Mouse (Mus musculus): ENCODE results near the gene Xrcc3. TPM values are rescaled to one million over a fixed set of nuclear protein-coding genes. Genes with fewer than 3 reads are reported as not detected.

The Xrcc3 gene
- polyA plus RNA-seq, 1 experiment, result 18.7 TPM

DNA sequence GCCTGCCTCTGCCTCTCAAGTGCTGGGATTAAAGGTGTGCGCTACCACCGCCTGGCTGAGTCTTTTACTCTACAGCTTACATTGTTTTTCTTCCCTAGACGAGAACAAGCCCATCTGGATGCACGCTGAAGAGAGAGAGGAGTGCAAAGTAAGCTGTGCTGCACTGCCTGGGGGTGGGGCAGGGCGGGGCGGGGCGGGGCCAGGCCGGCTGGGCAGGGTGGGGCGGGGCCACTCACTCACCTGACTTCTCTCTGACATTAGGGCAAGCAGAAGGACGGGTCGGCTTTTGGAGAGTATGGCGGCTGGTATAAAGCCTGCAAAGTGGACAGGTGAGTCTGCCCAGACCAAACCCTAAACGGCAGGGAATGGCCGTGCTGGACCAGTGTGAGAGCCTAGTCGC is 28.5 kb downstream of the Xrcc3 start:
- no peak for DNase-seq (ENCODE audit: extremely low spot score in 1 of 2, low spot score in 1 of 2)

DNA sequence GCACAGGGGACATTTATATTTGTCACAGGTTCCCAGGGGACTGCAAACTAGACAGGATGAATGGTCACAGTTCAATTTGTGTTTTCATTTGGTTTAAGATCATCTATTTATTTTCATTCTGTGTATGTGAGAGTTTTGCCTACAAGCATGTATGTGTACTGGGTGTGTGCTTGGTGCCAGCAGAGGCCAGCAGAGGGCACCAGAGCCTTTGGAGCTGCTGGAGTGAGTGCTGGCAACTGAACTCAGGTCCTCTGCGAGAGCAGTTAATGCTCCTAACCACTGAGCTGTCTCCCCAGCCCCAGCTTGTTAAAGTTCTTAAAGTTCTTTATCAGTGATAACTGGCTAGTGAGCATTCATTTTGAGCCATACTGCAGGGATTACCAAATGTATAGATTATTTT is 34.1 kb downstream of the Xrcc3 start:
- DNase-seq (ENCODE audit: extremely low spot score in 1 of 2, low spot score in 1 of 2), result no peak

DNA sequence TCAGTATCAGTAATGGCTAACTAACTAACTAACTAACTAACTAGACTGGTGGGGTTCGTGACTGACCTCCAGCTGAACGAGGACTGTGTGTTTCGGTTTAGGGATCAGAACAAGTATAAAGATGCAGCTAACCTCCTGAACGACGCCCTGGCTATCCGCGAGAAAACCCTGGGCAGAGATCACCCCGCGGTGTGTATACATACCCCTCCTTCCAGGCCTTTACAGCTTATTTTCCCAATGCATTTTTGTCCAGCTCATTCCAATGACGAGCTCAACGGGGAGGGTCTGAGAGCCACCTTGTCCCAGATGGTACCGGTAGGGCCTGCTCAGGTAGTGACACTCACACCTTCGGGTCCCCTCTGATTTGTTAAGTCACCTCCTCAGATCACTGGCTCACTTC is 35.8 kb downstream of the Xrcc3 start:
- DNase-seq (ENCODE audit: extremely low spot score in 1 of 2, low spot score in 1 of 2), result no peak

- DNase-seq (ENCODE audit: extremely low spot score in 1 of 2, low spot score in 1 of 2), result no peak
Measured at GRCm38 (mm10) chr12:111774845-111775244, 38.8 kb downstream of the Xrcc3 start.

DNA sequence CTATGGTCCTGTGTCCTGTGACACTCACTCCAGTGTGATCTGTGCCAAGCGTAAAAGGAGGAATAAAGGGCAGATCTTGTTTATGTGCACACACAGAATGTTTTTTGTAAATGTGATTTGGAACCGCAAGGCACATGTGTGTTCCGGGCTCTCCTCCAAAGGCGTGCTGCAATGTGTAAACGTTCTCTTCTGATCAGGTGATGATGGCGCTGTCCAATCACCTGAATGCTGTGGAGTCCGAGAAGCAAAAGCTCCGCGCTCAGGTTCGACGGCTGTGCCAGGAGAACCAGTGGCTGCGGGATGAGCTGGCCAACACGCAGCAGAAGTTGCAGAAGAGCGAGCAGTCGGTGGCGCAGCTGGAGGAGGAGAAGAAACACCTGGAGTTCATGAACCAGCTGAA is 39.5 kb downstream of the Xrcc3 start:
- no peak for DNase-seq (ENCODE audit: extremely low spot score in 1 of 2, low spot score in 1 of 2)

DNA sequence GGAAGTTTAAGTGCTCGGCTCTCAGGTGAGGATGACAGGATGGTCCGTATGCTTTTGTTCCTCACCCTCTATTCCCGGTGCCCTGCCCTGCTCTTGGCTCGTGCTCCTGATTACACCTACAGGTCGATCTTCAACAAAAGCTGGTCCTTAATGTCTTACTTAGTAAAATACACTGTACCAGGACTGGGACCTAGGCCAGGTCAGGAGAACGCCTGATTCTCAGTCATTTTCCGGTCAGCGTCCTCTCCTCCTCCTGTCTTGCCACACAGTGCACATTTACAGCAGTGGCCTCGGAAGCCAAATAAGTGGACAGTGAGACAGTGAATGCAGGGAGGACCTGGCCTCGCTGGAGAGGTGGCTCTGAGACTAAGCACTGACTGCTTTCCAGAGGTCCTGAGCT is 43.0 kb downstream of the Xrcc3 start:
- no peak for DNase-seq (ENCODE audit: extremely low spot score in 1 of 2, low spot score in 1 of 2)

DNA sequence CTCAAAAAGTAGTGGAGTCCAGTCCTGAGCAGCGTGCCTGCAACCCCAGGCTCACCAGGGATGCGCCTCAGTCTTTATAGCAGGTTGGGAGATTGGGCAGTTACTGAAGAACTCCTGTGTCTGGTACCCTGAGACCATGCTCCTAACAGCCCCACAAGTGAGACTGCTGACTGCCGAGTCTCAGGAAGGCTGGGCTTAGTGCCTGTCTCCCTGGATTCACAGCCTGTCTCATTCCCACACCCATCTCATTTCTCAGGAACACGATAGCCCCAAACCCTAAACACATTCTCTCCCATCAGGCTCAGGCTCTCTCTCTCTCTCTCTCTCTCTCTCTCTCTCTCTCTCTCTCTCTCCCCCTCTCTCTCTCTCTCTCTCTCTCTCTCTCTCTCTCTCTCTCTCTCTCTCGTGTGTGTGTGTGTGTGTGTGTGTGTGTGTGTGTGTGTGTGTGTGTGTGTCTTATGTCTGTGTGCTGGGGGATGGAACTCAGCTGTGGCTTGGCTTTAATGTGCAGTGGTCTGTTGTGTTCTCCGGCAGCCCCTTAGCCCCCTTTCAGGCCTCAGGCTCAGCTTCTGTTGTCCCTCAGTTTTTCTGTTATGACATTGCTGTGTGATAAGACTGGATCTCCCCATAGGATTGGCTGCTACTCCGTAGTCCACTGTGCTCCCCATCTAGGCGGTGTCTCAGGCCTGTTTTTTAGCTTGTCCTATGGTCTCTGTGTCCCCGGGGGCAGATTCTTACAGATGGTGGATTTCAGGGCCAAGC is 43.7 kb downstream of the Xrcc3 start:
- DNase-seq (ENCODE audit: extremely low spot score in 1 of 2, low spot score in 1 of 2), result no peak

DNA sequence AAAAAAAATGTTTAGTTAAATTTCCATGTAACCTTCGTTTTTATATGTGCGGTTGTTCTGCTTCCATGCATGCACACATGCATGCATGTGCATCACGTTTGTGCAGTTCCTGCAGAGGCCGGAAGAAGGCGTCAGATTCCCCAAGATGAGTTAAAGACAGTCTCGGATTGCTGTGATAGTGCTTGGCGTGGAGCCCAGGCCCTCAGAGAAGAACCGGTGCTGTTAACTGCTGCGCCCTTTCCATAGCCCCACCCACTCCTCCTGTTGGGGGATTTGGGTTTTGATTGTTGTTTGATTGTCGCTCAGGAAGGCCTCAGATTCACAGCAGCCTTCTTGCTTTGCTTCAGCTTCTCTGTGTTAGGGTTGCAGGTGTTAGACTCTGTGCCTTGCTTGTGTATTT is 44.4 kb downstream of the Xrcc3 start:
- peak in 1 of 2 experiments; percentile 50 for DNase-seq (ENCODE audit: extremely low spot score in 1 of 2, low spot score in 1 of 2)

DNA sequence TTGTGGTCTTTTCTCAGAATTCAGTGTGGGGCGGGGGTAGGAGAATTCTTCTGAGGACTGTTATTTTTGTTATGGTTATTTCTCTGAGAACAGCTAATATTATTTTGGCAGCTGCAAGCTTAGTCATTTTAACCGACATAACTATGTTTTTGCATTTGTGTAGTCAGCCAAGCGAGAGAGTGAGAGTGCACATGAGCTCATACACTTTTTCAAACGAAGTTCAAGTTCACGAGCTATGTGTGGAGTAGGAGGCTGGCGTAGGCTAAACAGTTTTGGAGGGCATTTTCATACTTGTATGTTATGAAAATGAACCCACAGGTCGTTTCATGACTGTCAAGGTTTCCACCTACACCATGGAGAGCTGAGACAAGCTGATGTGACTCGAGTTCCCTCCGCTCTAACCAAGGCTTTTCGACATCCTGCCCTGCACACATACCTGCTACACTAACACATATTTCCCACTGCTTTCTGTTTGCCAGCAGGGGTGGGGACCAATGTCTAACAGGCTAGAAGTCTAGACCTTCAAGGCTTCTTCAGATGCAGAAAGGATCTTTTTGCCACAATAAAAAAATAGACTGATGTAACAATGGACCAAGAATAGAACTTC is 45.2 kb downstream of the Xrcc3 start:
- DNase-seq (ENCODE audit: extremely low spot score in 1 of 2, low spot score in 1 of 2), result no peak

GRCm38 (mm10) chr12:111766313-111767236 is 47.1 kb downstream of the Xrcc3 start:
- DNase-seq (ENCODE audit: extremely low spot score in 1 of 2, low spot score in 1 of 2), result no peak

GRCm38 (mm10) chr12:111762620-111763280 is 50.9 kb downstream of the Xrcc3 start:
- DNase-seq (ENCODE audit: extremely low spot score in 1 of 2, low spot score in 1 of 2), result peak in 1 of 2 experiments; percentile 66

DNA sequence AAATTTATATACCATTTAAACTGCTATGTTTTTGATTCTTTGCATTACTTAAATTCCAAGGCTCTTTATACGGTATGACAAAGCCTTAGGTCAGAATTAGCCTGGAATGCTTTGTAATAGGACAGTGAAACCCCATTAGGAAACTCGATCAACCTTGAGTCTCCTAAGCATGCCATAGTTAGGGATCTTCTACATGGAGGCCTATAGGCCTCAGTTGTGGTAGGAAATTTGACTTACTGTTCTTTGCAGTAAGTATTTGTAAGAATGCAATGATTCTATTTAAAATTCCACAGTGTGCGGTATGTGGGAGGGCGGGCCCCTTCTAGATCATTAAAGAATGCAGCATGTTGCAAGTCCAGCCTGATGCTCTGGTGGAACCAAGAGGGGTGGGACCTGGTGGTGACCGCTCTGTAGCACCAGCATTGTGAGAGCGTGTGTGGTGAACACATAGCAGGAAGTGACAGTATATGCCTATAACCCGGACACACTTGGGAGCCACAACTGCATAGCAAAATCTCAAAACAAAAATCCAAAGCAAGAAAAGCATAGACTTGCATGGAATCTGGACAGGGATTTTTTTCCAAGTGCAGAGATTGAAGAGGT is 53.3 kb downstream of the Xrcc3 start:
- DNase-seq (ENCODE audit: extremely low spot score in 1 of 2, low spot score in 1 of 2), result no peak

- DNase-seq (ENCODE audit: extremely low spot score in 1 of 2, low spot score in 1 of 2), result no peak
Measured at GRCm38 (mm10) chr12:111759176-111760061, 54.3 kb downstream of the Xrcc3 start.

DNA sequence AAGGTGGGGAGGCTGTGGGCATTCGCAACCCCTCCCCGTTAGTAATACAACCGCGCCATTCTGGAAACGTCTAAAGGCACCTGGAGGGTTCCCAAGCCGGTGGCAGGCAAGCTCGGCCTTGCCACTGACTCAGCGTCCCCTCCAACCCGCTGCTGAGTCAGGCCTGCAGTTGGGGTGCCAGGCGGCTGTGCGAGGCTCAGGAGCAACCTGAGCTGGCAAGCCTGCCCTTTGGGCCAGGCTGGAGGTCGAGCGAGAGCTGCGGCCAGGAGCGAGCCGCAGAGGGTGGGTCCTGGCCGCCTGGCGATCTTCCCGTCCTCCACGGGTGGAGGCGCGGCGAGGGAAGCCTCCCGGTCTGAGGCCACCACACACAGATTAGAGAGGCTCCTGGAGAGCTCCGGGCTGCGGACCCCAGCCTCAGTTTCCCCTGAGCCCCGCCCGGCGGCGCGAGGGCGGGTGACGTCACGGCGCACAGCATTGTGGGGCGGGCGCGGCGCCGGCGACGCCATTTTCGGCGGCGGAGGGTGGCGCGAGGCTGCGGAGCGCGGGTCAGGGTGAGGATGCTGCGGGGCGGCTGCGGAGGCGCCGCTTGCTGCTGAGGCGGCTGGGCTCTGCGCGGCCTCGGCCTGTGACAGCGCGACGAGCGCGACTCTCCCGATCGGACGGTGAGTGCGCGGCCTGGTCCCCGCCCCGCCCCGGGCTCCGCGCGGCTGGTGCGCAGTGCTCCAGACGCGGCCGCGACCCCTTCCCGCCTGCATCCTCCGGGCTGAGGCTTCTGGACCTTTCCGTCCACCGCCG is 55.1 kb downstream of the Xrcc3 start, which contains the start of gene Klc1:
TSS of gene Klc1 (plus strand) at position 469 of the 795 bp plus-strand sequence.
- DNase-seq (ENCODE audit: extremely low spot score in 1 of 2, low spot score in 1 of 2), result peak in 1 of 2 experiments; percentile 82

DNA sequence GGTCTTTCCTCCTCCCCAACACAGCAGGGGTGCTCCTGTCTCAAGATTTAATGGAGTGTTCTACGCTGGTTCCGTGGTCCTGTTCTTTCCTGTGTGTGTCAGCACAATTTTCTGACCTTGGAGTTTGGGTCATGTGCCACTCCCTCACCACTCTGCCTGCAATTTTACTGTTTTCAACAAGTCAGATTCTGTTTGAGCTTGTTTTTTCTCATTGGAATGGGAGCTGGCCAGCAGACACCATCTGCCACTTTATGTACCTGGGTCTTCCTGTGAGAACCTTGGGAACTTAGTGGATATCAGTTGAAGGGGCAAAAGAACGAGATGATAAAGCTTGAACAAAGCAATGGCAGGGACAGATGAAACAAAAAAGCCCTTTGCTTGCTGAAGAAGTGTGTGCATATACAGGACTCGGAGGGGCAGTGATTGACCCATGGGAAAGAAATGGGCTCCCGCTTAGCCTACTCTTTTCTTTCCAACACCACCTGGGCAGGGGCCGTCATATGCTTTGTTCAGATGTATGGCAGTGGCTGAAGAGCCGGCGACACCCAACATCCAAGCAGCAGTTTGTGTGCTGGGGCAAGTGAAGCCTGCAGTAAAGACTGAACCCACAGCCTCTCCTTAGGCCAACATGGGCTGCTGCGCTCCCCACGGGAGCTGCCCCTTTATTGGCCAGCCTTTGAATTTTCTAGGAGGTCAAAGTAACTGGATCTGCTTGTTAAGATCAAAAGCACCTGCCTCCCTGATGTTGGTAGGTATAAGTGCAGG is 55.9 kb downstream of the Xrcc3 start:
- DNase-seq (ENCODE audit: extremely low spot score in 1 of 2, low spot score in 1 of 2), result no peak

DNA sequence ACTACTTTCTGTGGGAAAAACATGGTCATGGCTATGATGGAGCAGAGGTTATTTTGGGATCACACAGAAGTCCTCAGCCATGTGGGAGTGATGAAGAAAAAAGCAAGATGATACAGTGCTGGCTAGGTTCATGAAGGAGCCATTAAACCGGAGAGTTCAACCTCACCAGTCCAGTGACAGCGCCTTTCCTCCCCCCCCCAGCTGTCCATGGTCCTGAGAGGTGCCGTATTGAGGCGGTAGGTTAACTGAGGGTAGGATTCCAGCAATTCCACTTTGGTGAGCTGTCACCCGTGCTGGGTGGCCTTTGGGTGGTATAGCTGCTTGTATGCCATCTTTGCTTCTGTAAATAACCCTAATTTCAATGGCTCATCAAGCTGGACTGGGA is 57.0 kb downstream of the Xrcc3 start:
- no peak for DNase-seq (ENCODE audit: extremely low spot score in 1 of 2, low spot score in 1 of 2)

DNA sequence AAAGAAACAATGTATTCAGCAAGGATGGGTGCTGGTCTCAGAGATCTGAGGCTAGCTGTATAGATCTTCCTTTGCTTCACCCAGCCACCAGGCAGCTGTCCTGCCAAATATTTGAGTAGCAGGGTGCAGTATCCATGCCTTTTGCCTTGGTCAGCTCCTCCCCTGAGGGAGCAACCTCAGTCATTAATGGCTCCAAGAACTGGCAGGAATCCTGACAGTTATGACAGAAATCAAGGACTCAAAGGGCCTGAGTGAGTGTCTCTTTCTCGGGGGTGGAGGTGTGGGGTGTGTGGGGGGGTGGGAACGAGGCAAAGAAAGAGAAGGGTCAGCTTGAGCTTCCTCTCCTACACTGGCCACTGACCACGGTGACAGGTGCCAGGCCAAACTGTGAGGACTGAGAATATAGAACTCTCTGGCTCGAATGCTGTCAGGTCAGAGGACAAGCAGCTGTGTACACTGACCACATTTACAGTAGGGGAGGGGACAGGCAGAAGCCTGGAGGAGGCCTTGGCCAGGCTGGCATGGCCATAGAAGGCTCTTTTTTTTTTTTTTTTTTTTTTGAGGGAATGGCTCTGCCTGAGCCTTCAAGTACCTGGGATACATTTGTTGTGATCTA is 57.5 kb downstream of the Xrcc3 start:
- DNase-seq (ENCODE audit: extremely low spot score in 1 of 2, low spot score in 1 of 2), result no peak

Data from frontal cortex, adult 2 months (tissue).